Mouse (Mus musculus) E14TG2a.4 (cell line): Measurements from ENCODE around the gene Slc15a4.
A peak's percentile ranks its signal among the peaks of the same experiment; 100 is the strongest.

Experiments
- H3K27me3 ChIP-seq: 2 replicates; pipeline ENCODE4 v1.6.1; 2014; ENCODE audit warnings: low read length, control low read depth; ENCODE audit not compliant: insufficient read depth
- H3K36me3 ChIP-seq: 2 replicates; pipeline ENCODE4 v1.6.1; 2014; ENCODE audit warnings: low read length, control low read depth; ENCODE audit not compliant: insufficient read depth
- H3K4me1 ChIP-seq: replicated peaks from 2 replicates; pipeline ENCODE4 v1.6.1; 2014; ENCODE audit warnings: low read depth, low read length, control low read depth
- H3K4me3 ChIP-seq: replicated peaks from 2 replicates; pipeline ENCODE4 v1.5.1; 2014; ENCODE audit warnings: mild to moderate bottlenecking, low read length
- H3K9me3 ChIP-seq: 2 replicates; pipeline ENCODE4 v1.6.1; 2014; ENCODE audit warnings: low read length, control low read depth
- CTCF ChIP-seq: conservative IDR thresholded peaks from 2 replicates; pipeline ENCODE4 v1.5.1; 2014; ENCODE audit warnings: low read length
- NANOG ChIP-seq: IDR thresholded peaks from 2 replicates; pipeline ENCODE4 v1.6.1; 2014; ENCODE audit warnings: borderline replicate concordance, low read length, mixed read lengths
- POU5F1 ChIP-seq: IDR thresholded peaks from 2 replicates; pipeline ENCODE4 v1.6.1; 2014; ENCODE audit warnings: low read length, borderline replicate concordance

The Slc15a4 gene

DNA sequence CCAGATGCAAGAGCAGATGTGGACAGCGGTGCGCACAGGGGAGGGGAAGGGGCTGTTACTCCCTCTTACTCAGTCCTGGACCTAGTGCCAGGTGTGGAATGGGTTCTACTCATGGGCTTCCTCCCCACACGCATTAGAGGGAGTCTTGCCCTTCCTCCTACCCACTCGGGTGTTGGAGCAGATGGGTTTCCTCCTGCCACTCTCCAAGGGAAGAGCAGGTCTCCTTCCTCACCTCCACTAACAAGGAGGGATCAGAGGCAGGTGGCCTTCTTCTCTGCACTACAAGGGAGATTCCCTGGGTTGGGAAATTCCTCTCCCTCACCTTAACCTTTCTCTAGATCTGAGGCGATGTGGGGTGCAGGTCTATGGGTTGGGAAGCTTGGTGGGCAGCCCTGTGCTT lies 16.5 kb downstream of the Slc15a4 start:
- peaks cover 66% of the 10 kb centered on the region for H3K4me1 ChIP-seq
- H3K27me3 ChIP-seq = no peaks in the 10 kb centered on the region
- TF ChIP-seq POU5F1 = no peak
- TF ChIP-seq NANOG = no peak
- TF ChIP-seq CTCF = no peak
- H3K4me3 ChIP-seq = peak overlapping the region; percentile 98
- no peaks in the 10 kb centered on the region for H3K9me3 ChIP-seq
- H3K36me3 ChIP-seq = peaks cover 38% of the 10 kb centered on the region

GRCm38 (mm10) chr5:127615459-127615858 lies 17.2 kb downstream of the Slc15a4 start:
- Histone ChIP-seq H3K4me1 (peaks cover 65% of the 10 kb centered on the region), H3K9me3 (no peaks in the 10 kb centered on the region), H3K27me3 (no peaks in the 10 kb centered on the region), H3K4me3 (peak overlapping the region; percentile 98), H3K36me3 (peaks cover 41% of the 10 kb centered on the region)
- no peak for TF ChIP-seq POU5F1
- TF ChIP-seq NANOG = no peak
- no peak for TF ChIP-seq CTCF

DNA sequence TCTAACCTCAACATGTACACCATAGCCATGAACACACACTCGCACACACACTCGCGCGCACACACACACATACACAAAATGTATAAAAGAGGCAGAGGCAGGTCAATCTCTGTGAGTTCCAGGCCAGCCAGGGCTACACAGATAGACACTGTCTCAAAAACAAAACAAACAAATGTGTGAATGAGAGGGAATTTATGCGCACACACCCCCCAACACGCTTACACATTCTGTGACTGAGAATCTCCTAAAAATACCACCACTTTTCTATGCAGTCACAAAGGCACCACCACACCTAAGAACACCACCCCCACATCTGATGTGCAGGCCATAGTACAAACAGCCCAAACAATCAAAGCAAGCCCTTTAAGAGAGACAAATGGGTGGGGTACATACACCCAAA lies 20.3 kb downstream of the Slc15a4 start:
- Histone ChIP-seq H3K27me3 (no peaks in the 10 kb centered on the region), H3K4me3 (no peak overlapping the region), H3K36me3 (peaks cover 68% of the 10 kb centered on the region), H3K9me3 (no peaks in the 10 kb centered on the region), H3K4me1 (peaks cover 76% of the 10 kb centered on the region)
- no peak for TF ChIP-seq POU5F1
- no peak for TF ChIP-seq NANOG
- TF ChIP-seq CTCF = no peak

GRCm38 (mm10) chr5:127611881-127612280 lies 20.8 kb downstream of the Slc15a4 start:
- TF ChIP-seq CTCF (no peak), NANOG (no peak), POU5F1 (no peak)
- Histone ChIP-seq H3K27me3 (no peaks in the 10 kb centered on the region), H3K9me3 (no peaks in the 10 kb centered on the region), H3K36me3 (peaks cover 73% of the 10 kb centered on the region), H3K4me1 (peaks cover 76% of the 10 kb centered on the region), H3K4me3 (no peak overlapping the region)

DNA sequence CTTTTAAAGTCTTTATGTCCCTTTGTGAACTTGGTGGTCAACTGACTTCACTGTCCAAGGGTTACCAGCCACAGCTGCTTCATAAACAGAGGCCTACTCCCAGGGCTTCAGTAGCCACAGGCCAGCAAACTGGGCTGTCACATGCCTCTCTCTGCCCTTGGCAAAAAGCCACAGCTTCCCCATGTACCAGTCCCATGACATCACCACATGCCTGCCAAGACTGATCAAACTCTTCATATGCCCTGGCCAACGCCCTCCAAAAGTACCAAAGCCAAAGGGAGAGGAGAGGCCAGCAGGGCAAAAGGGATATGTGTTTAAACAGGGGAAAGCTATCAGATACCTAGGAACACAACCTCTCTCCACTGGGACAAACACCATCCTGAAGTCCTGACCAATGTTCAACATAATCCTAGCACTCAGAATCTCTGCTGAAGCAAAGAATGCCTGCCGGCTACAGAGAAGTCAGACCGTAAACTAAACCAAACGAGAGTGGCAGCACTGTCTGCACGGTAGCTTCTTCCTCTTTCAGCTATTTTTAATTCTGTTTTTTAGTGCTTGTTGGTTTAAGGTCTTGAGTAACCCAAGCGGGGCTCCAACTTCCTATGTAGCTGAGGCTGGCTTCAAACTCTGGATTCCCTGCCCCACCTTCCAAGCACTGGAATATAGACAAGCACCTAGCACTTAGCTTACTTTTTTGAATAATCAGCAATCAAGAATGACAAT lies 21.7 kb downstream of the Slc15a4 start:
- H3K4me1 ChIP-seq = peaks cover 73% of the 10 kb centered on the region
- no peaks in the 10 kb centered on the region for H3K9me3 ChIP-seq
- TF ChIP-seq CTCF = no peak
- no peak for TF ChIP-seq POU5F1
- no peak for TF ChIP-seq NANOG
- H3K27me3 ChIP-seq = no peaks in the 10 kb centered on the region
- peaks cover 81% of the 10 kb centered on the region for H3K36me3 ChIP-seq
- no peak overlapping the region for H3K4me3 ChIP-seq

- Histone ChIP-seq H3K4me3 (no peak overlapping the region), H3K27me3 (no peaks in the 10 kb centered on the region), H3K36me3 (peaks cover 82% of the 10 kb centered on the region), H3K4me1 (peaks cover 66% of the 10 kb centered on the region), H3K9me3 (no peaks in the 10 kb centered on the region)
- TF ChIP-seq CTCF = no peak
- no peak for TF ChIP-seq POU5F1
- TF ChIP-seq NANOG = no peak
Measured at GRCm38 (mm10) chr5:127609191-127609714, 23.4 kb downstream of the Slc15a4 start.

DNA sequence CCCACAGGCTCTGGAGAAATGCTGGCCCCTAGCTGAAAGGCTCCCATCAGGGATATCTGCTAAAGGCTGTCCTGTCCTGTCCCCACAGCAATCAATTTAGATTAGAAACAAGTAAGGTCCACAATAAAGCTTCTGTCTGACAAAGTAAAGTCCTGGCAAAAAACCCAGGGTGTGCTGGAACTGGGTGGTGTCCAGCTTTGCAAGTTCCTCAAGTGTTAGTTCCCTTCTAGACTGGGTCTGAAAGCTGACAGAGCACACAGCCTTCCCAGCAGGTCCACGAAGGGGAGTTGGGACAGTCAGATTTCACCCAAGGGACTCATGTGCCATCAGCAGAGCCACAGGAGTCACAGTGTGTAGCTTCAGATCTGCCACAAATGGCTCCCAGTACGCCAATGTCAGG lies 25.2 kb downstream of the Slc15a4 start:
- Histone ChIP-seq H3K27me3 (no peaks in the 10 kb centered on the region), H3K9me3 (no peaks in the 10 kb centered on the region), H3K4me3 (no peak overlapping the region), H3K36me3 (peaks cover 87% of the 10 kb centered on the region), H3K4me1 (peaks cover 63% of the 10 kb centered on the region)
- TF ChIP-seq CTCF (no peak), NANOG (no peak), POU5F1 (no peak)

GRCm38 (mm10) chr5:127602996-127603395 lies 29.7 kb downstream of the Slc15a4 start:
- H3K4me1 ChIP-seq = peaks cover 36% of the 10 kb centered on the region

More at GRCm38 (mm10) chr5:127602996-127603395, 29.7 kb downstream of the Slc15a4 start:
- Histone ChIP-seq H3K36me3 (peaks cover 99% of the 10 kb centered on the region), H3K27me3 (no peaks in the 10 kb centered on the region), H3K4me3 (no peak overlapping the region), H3K9me3 (no peaks in the 10 kb centered on the region)
- no peak for TF ChIP-seq NANOG
- no peak for TF ChIP-seq CTCF
- no peak for TF ChIP-seq POU5F1
